Mouse (Mus musculus) embryonic facial prominence, embryonic 11.5 days (tissue): ENCODE data around the gene Lyrm4. TPM values are rescaled to one million over a fixed set of nuclear protein-coding genes. Genes with fewer than 3 reads are reported as not detected.
A peak's percentile ranks its signal among the peaks of the same experiment; 100 is the strongest.

Experiments
- ATAC-seq: fragments of 200-750 bp; cut with Nextera tagmentation; replicated peaks from 2 replicates; pipeline ENCODE4 v1.8.0; 2017; ENCODE audit warnings: low read depth; ENCODE audit not compliant: insufficient number of reproducible peaks, low FRiP score, low TSS enrichment
- DNase-seq: peaks from one replicate; pipeline ENCODE4 v3.0.0-alpha.2; 2015; ENCODE audit warnings: low spot score
- H3K27ac ChIP-seq: fragments of 300-500 bp; sonication (generic); replicated peaks from 2 replicates; pipeline ENCODE4 v1.5.1; 2014; ENCODE audit warnings: mild to moderate bottlenecking, low read depth, low read length, control low read depth
- H3K27me3 ChIP-seq: fragments of 300-500 bp; sonication (generic); 2 replicates; pipeline ENCODE4 v1.6.1; 2014; ENCODE audit warnings: mild to moderate bottlenecking, low read length, moderate library complexity, mixed read lengths; ENCODE audit not compliant: control insufficient read depth, insufficient read depth
- H3K36me3 ChIP-seq: fragments of 300-500 bp; sonication (generic); replicated peaks from 2 replicates; pipeline ENCODE4 v1.6.1; 2014; ENCODE audit warnings: low read depth, mild to moderate bottlenecking, low read length, moderate library complexity, mixed read lengths; ENCODE audit not compliant: control insufficient read depth, insufficient read depth
- H3K4me1 ChIP-seq: fragments of 300-500 bp; sonication (generic); 2 replicates; pipeline ENCODE4 v1.6.1; 2014; ENCODE audit warnings: low read length, mixed read lengths; ENCODE audit not compliant: control insufficient read depth, insufficient read depth
- H3K4me2 ChIP-seq: fragments of 300-500 bp; sonication (generic); 2 replicates; pipeline ENCODE4 v1.6.1; 2014; ENCODE audit warnings: low read depth, mild to moderate bottlenecking, control low read depth, low read length, moderate library complexity
- H3K4me3 ChIP-seq: fragments of 300-500 bp; sonication (generic); 2 replicates; pipeline ENCODE4 v1.5.1; 2014; ENCODE audit warnings: low read depth, low read length, control low read depth
- H3K9ac ChIP-seq: fragments of 300-500 bp; sonication (generic); replicated peaks from 2 replicates; pipeline ENCODE4 v1.6.1; 2014; ENCODE audit warnings: mild to moderate bottlenecking, control low read depth, low read length
- H3K9me3 ChIP-seq: fragments of 300-500 bp; sonication (generic); replicated peaks from 2 replicates; pipeline ENCODE4 v1.6.1; 2016; ENCODE audit warnings: mild to moderate bottlenecking, low read length, inconsistent platforms, mixed read lengths; ENCODE audit not compliant: control insufficient read depth
- WGBS: fragments of 180-500 bp; shearing (Covaris S2); extraction: QIAGEN DNeasy Blood & Tissue Kit; methylation state at CpG from one replicate; pipeline ENCODE4 v1.1.7; 2014; 5-methylcytosine and 5-hydroxymethylcytosine counted together
- polyA plus RNA-seq: library from polyadenylated mRNA; unstranded; fragments of >200 nt; fragmentation: Nextera tagmentation; extraction: Ambion mirVana; gene quantifications from 2 replicates; pipeline ENCODE4 v1.2.1, GENCODE M21; 2014

Lyrm4 gene
- polyA plus RNA-seq, 1 experiment from 2014 or later = 22.6 TPM

- Histone ChIP-seq H3K4me1 (no peaks in the 10 kb centered on the region), H3K4me3 (no peak within 1 kb of the TSS), H3K9me3 (no peaks in the 10 kb centered on the region), H3K9ac (no peak within 1 kb of the TSS), H3K4me2 (no peak within 1 kb of the TSS), H3K27me3 (no peaks in the 10 kb centered on the region), H3K36me3 (no peaks in the 10 kb centered on the region), H3K27ac (no peak within 1 kb of the TSS)
- 89% methylated on average over 1 of the region's 1 CpGs for WGBS
- no peak for ATAC-seq
- no peak for DNase-seq
Measured at GRCm38 (mm10) chr13:35958539-35958938, 158.8 kb downstream of the Lyrm4 start, which contains the start of gene Ppp1r3g. Gene Ppp1r3g, plus strand, starts transcription at chr13:35958839.

GRCm38 (mm10) chr13:35949814-35950455 is 167.4 kb downstream of the Lyrm4 start:
- Histone ChIP-seq H3K36me3 (no peaks in the 10 kb centered on the region), H3K4me1 (no peaks in the 10 kb centered on the region), H3K27me3 (no peaks in the 10 kb centered on the region), H3K9ac (no peak overlapping the region), H3K27ac (no peak overlapping the region), H3K9me3 (no peaks in the 10 kb centered on the region), H3K4me3 (no peak overlapping the region), H3K4me2 (no peak overlapping the region)
- 77% methylated on average over 17 of the region's 17 CpGs for WGBS
- no peak for ATAC-seq
- peak; percentile 8 for DNase-seq

GRCm38 (mm10) chr13:35947354-35948000 is 169.8 kb downstream of the Lyrm4 start:
- WGBS = 23% methylated on average over 14 of the region's 14 CpGs
- ATAC-seq (no peak; the same call in 1 of the 2 replicates), DNase-seq (peak; percentile 87)
- H3K36me3 ChIP-seq = no peaks in the 10 kb centered on the region
- no peak overlapping the region for H3K9ac ChIP-seq
- H3K4me1 ChIP-seq = no peaks in the 10 kb centered on the region
- H3K9me3 ChIP-seq = no peaks in the 10 kb centered on the region
- H3K4me3 ChIP-seq = no peak overlapping the region
- no peaks in the 10 kb centered on the region for H3K27me3 ChIP-seq
- H3K4me2 ChIP-seq = no peak overlapping the region
- H3K27ac ChIP-seq = no peak overlapping the region

GRCm38 (mm10) chr13:35946659-35947353 is 170.5 kb downstream of the Lyrm4 start:
- no peak overlapping the region for H3K27ac ChIP-seq
- WGBS = 75% methylated on average over 20 of the region's 20 CpGs
- no peak for DNase-seq
- no peak; the same call in 1 of the 2 replicates for ATAC-seq
- H3K9ac ChIP-seq = no peak overlapping the region
- H3K4me3 ChIP-seq = no peak overlapping the region
- H3K4me2 ChIP-seq = no peak overlapping the region
- no peaks in the 10 kb centered on the region for H3K9me3 ChIP-seq
- no peaks in the 10 kb centered on the region for H3K36me3 ChIP-seq
- H3K27me3 ChIP-seq = no peaks in the 10 kb centered on the region
- no peaks in the 10 kb centered on the region for H3K4me1 ChIP-seq

GRCm38 (mm10) chr13:35940934-35941333 is 176.4 kb downstream of the Lyrm4 start:
- Histone ChIP-seq H3K27ac (no peak overlapping the region), H3K9ac (no peak overlapping the region), H3K36me3 (no peaks in the 10 kb centered on the region), H3K9me3 (no peaks in the 10 kb centered on the region), H3K27me3 (no peaks in the 10 kb centered on the region), H3K4me2 (no peak overlapping the region), H3K4me3 (no peak overlapping the region), H3K4me1 (no peaks in the 10 kb centered on the region)
- DNase-seq (no peak), ATAC-seq (no peak)
- 77% methylated on average over 5 of the region's 5 CpGs for WGBS

GRCm38 (mm10) chr13:35939871-35940665 is 177.3 kb downstream of the Lyrm4 start:
- Histone ChIP-seq H3K9ac (no peak overlapping the region), H3K4me3 (no peak overlapping the region), H3K27me3 (no peaks in the 10 kb centered on the region), H3K27ac (no peak overlapping the region), H3K4me2 (no peak overlapping the region), H3K36me3 (no peaks in the 10 kb centered on the region), H3K4me1 (no peaks in the 10 kb centered on the region), H3K9me3 (no peaks in the 10 kb centered on the region)
- no peak for ATAC-seq
- no peak for DNase-seq
- 62% methylated on average over 18 of the region's 18 CpGs for WGBS

- whole genome bisulfite sequencing = 89% methylated on average over 2 of the region's 2 CpGs
- Histone ChIP-seq H3K4me3 (no peak overlapping the region), H3K9me3 (no peaks in the 10 kb centered on the region), H3K4me2 (no peak overlapping the region), H3K27ac (no peak overlapping the region), H3K4me1 (no peaks in the 10 kb centered on the region), H3K9ac (no peak overlapping the region), H3K27me3 (no peaks in the 10 kb centered on the region), H3K36me3 (no peaks in the 10 kb centered on the region)
- ATAC-seq (no peak), DNase-seq (no peak)
Measured at GRCm38 (mm10) chr13:35937991-35938390, 179.3 kb downstream of the Lyrm4 start.
